Mouse (Mus musculus) cerebellum, adult 11 months (tissue): ENCODE data around the gene Ptbp1.
A peak's percentile ranks its signal among the peaks of the same experiment; 100 is the strongest.

ENCODE experiments used
- DNase-seq: peaks from one replicate; pipeline ENCODE4 v3.0.0; 2022

Gene Ptbp1

GRCm38 (mm10) chr10:79834769-79835398 lies 19.3 kb upstream of the Ptbp1 start:
- peak; percentile 72 for DNase-seq

DNA sequence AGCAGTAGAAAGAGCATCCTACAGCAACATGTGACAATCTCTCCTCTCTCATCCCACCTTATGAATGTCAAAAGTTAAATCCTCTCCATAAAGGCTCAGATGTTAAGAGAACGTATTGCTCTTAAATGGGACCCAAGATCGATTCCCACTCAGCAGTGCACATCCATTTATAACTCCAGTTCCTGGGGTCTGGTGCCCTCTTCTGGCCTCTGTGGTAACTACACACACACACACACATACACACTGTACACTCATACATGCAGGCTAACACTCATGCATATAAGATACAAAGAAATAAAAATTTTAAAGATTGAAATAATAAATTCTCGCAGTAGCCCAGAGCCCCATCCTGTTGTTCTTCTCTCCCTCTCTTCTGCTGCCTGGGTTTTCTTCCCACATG lies 17.3 kb upstream of the Ptbp1 start:
- no peak for DNase-seq

DNA sequence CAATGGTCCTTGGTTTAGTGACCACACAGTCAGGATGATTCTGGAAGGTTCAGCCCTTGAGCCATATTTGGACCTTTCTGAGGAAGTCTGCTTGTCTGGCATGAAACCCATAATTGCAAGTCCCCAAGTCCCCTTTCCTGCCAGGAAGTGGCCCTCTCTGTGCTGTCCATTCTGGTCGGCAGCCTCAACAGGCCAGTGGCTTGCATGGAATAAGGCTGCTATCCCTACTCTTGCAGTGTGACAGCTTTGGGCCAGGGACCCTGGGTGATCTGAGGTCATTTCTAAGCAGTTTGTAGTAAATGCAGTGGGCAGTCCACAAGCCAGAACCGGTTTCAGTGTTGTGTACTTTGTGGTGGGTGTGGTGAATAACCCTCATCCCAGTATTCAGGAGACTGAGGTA lies 16.1 kb upstream of the Ptbp1 start:
- DNase-seq: no peak

GRCm38 (mm10) chr10:79840091-79840490 lies 14.1 kb upstream of the Ptbp1 start:
- no peak for DNase-seq

DNA sequence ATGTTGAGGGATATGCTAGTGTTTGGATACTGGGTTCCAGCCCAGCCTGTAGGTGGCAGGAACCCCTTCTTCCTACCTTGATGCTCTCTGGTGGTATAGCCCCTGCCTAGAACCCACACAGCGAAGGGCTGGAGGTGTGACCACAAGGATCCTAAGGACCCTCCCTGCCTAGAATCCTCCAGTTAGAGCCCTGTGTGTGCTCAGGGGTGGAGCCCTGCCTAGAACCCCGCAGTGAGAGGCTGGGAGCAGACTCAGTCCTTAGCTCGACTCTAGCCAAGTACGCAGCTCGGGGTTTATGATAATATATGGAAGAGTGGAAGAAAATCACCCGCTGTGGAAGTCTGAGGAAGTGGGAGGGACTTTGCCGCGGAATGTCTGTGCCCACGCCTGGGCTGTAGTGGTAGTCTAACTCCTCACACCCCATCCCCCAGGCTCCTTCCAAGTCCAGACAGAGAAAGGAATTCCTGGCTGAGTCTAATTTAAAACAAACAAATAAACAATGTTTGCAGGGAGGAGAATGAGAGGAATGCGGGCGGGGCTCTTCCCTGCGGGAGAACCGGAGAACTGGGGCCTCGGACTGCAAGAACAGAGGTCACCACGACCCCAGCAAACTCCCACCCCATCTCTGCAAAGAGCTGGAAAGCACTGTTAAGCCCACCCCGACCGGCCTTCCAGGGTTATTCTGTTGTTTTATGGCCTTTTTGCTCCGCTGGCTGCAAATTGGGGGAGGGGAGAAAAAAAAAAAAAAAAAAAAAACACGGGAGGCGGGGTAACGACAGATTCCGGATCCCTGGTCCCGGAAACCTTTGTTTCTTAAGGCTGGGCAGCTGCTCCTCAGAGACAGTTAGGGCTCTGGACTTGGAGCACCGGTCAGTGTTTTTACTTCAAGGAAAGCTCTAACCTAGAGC lies 13.3 kb upstream of the Ptbp1 start:
- peak; percentile 48 for DNase-seq

DNA sequence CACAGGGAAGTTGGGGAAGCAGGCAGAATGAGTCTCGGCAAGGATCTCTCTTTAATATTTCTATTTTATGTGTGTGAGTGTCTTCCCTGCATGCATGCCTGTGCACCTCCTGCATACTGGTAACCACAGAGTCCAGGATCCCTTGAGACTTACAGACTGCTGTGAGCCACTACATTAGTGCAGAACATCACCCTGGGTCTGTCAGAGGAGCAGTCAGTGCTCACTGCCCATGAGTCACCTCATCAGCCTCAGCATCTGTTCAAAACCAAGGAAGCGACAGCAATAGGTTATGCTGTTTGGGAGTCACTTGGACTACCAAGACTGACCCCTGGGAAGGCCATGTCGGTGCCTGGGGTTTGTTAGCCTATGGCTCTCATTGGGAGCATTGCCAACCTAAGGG lies 11.9 kb upstream of the Ptbp1 start:
- DNase-seq: no peak

DNA sequence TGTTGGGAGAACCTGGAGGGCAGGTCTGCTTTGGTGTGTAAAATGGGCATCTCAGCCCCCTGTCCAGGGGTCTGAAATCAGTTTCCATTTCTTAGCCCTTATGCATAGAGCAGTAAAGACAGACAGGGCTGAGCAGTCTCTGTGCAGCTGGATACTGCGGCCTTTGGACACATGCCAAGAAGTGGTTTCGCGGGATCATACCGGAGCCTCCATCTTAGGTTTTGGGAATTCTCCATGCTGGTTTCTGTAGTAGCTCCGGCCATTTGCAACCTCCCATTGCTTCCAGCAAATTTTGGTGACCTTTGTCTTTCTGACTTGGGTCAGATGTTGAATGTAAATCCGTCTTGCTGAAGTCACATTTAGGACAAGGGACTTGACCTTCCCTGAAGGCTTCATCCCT lies 10.8 kb upstream of the Ptbp1 start:
- no peak for DNase-seq

GRCm38 (mm10) chr10:79846553-79846952 lies 7.7 kb upstream of the Ptbp1 start:
- DNase-seq: no peak

- no peak for DNase-seq
Measured at GRCm38 (mm10) chr10:79849941-79850628, 4.1 kb upstream of the Ptbp1 start.

DNA sequence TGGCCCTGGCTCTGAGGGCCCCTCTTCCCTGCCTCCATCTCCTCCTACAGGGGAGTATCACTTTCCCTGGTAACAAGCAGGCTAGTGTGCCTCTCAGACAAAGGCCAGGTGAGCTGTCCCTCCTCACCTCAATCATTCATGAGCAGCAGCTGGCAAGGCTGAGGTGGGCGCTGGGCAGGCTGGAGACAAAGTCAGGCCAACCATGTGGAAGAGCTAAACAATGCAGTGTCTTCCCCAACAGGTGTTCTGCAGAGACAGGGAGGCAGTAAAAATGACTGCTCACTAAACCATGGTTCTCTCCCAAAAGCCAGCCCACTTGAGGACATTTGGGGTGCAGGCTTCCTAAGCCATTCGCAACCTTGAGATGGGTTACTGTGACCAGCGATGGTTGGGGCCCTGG lies 2.6 kb upstream of the Ptbp1 start:
- no peak for DNase-seq

DNA sequence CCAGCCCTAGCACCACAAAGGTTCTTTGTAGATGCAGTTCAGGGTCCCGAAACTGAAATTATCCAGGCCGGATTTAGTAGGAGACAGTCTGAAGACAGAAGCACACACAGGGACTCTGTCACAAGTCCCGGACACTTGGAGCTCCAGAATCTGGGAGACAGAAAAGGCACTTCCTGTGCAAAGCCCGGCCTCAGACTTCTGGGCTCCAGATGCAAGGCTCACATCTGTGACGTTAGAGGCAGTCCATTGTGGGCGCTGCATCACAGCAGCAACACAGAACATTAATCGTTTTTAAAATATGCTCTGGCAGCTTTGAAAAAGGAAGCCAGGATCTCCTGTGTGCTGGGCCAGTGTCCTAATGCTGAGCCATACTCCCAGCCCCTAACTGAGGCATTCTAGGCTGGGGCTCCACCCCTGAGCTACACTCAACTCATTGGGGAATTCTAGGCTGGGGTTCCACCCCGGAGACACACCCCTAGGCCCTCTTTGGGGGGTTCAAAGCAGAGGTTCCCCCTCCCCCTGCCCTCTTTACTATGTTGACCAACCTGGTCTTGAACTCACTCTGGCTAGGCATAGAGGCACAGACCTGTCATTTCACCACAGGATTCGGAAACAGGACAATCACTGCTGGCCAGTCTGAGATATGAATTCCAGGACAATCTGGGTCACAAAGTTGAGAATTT lies 2.0 kb upstream of the Ptbp1 start:
- no peak for DNase-seq

GRCm38 (mm10) chr10:79852827-79853226 lies 1.4 kb upstream of the Ptbp1 start:
- no peak for DNase-seq

- peak; percentile 85 for DNase-seq
Measured at GRCm38 (mm10) chr10:79853392-79853791, 835 bp upstream of the Ptbp1 start.

- DNase-seq: peak; percentile 71
Measured at GRCm38 (mm10) chr10:79854801-79855541, 744 bp downstream of the Ptbp1 start.

- DNase-seq: peak; percentile 55
Measured at GRCm38 (mm10) chr10:79855558-79856184, 1.4 kb downstream of the Ptbp1 start.

- no peak for DNase-seq
Measured at GRCm38 (mm10) chr10:79856280-79856679, 2.1 kb downstream of the Ptbp1 start.

GRCm38 (mm10) chr10:79856704-79857451 lies 2.7 kb downstream of the Ptbp1 start:
- no peak for DNase-seq

DNA sequence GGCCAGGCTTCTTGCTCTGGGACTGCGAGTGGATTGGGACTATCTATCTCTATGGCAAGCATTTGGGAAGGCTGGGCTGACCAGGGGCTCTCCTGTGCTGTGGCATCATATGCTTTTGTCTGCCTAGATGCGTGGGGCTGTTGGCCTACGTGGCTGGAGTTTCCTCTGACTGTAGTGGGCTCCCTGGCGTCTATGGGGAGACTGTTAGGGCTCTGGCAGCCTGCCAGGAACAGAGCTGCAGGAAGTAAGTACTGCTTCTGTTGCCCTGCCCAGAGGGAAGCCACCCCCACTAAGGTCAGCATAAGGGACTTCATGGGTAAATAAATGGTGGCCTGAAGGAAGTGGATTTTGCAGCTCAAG lies 3.2 kb downstream of the Ptbp1 start:
- peak; percentile 50 for DNase-seq

- no peak for DNase-seq
Measured at GRCm38 (mm10) chr10:79857894-79858293, 3.7 kb downstream of the Ptbp1 start.

DNA sequence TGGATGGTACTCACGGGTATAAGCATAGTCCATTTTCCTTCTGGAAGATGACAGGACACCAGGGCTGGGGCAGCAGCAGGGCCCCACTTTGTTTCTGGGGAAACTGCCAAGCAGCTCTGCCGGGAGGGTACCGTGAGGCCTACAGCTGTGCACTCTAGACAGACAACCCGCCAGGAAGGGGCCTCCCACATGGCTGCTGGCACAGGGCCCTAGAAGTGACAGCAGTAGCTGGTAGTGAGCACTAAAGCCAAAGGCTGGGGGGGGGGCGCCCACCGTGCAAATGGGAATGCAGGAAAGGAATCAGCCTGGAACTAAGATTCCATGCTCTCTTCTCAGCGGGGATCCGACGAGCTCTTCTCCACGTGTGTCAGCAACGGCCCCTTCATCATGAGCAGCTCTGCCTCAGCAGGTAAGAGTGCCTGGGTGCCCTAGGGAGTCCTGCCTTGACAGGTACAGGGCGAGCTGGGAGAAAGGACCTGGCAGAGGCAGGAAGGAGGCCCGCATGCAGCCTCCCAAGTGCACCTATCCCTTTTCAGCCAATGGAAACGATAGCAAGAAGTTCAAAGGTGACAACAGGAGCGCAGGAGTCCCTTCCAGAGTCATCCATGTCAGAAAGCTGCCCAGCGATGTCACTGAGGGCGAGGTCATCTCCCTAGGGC lies 4.3 kb downstream of the Ptbp1 start:
- peak; percentile 62 for DNase-seq

DNA sequence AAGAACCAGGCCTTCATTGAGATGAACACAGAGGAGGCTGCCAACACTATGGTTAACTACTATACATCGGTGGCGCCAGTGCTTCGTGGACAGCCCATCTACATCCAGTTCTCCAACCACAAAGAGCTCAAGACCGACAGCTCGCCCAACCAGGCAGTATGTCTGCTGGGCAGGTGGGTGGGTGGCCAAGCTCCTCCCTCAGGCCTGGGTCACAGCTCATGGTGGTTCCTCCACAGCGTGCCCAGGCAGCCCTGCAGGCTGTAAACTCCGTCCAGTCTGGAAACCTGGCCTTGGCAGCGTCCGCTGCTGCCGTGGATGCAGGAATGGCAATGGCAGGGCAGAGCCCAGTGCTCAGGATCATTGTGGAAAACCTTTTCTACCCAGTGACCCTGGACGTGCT lies 4.9 kb downstream of the Ptbp1 start:
- no peak for DNase-seq
